Comparison of ENCODE assay signal across 1 mouse cellular context in genomic region chr19:53519549-53519948, GRCm38 (mm10).
A peak's percentile ranks its signal among the peaks of the same experiment; 100 is the strongest.
TF ChIP-seq lines count a peak whose summit lies in the region.

No protein-coding gene starts in this region.

TF ChIP-seq in MEL, 35 proteins besides CTCF, POLR2A, EP300 and RAD21 (continued from another document):
- TF ChIP-seq MYC (IDR thresholded peaks at IDR 0.05; ENCODE audit: low read depth, low read length): peak; percentile 75
- TF ChIP-seq MAFK (IDR thresholded peaks at IDR 0.05; ENCODE audit: borderline replicate concordance, low read depth, low read length): peak; percentile 65; the same call in 1 of the 2 replicates
- TF ChIP-seq MYB (IDR thresholded peaks at IDR 0.05; ENCODE audit: low read depth, low read length): peak; percentile 96
- TF ChIP-seq GATA1 (IDR thresholded peaks at IDR 0.05; ENCODE audit: low read depth, low read length): peak; percentile 89
- TF ChIP-seq MAZ (IDR thresholded peaks at IDR 0.05; ENCODE audit: low read depth, low read length): peak; percentile 22; the same call in 1 of the 2 replicates
- TF ChIP-seq HCFC1 (IDR thresholded peaks at IDR 0.05; ENCODE audit: low read depth, low read length): no peak
- TF ChIP-seq E2F4 (IDR thresholded peaks at IDR 0.05; ENCODE audit: borderline replicate concordance, low read depth, low read length): no peak
- peak; percentile 81 for TF ChIP-seq SIN3A (IDR thresholded peaks at IDR 0.05; ENCODE audit: low read length)
- 0 out of 2 replicates have a peak, but pooled peaks have one; percentile 22 for TF ChIP-seq MAX (IDR thresholded peaks at IDR 0.05; ENCODE audit: low read length)
